Mouse (Mus musculus) embryonic facial prominence, embryonic 10.5 days (tissue): Measurements from ENCODE around the gene Prdm11. TPM values are rescaled to one million over a fixed set of nuclear protein-coding genes. Genes with fewer than 3 reads are reported as not detected.

Source experiments
- DNase-seq: peaks from one replicate; pipeline ENCODE4 v3.0.0-alpha.2; 2017; ENCODE audit warnings: low spot score
- H3K27ac ChIP-seq: fragments of 300-500 bp; sonication (generic); replicated peaks from 2 replicates; pipeline ENCODE4 v1.5.1; 2016; ENCODE audit warnings: mild to moderate bottlenecking
- H3K27me3 ChIP-seq: fragments of 300-500 bp; sonication (generic); replicated peaks from 2 replicates; pipeline ENCODE4 v1.6.1; 2016; ENCODE audit warnings: low read depth, mild to moderate bottlenecking; ENCODE audit not compliant: poor library complexity, severe bottlenecking
- H3K36me3 ChIP-seq: fragments of 300-500 bp; sonication (generic); replicated peaks from 2 replicates; pipeline ENCODE4 v1.6.1; 2016; ENCODE audit warnings: mild to moderate bottlenecking, moderate library complexity
- H3K4me1 ChIP-seq: fragments of 300-500 bp; sonication (generic); 2 replicates; pipeline ENCODE4 v1.6.1; 2016
- H3K4me3 ChIP-seq: fragments of 300-500 bp; sonication (generic); 2 replicates; pipeline ENCODE4 v1.5.1; 2016; ENCODE audit warnings: mild to moderate bottlenecking, moderate library complexity
- H3K9me3 ChIP-seq: fragments of 300-500 bp; sonication (generic); 2 replicates; pipeline ENCODE4 v1.6.1; 2016; ENCODE audit warnings: mild to moderate bottlenecking
- WGBS: fragments of 180-500 bp; shearing (Covaris S2); methylation state at CpG from one replicate; pipeline ENCODE4 v1.1.7; 2016; 5-methylcytosine and 5-hydroxymethylcytosine counted together
- polyA plus RNA-seq: library from polyadenylated mRNA; unstranded; fragments of >200 nt; fragmentation: Nextera tagmentation; extraction: Ambion mirVana; gene quantifications from 2 replicates; pipeline ENCODE4 v1.2.1, GENCODE M21; 2016

Gene Prdm11
- polyA plus RNA-seq, 1 experiment from 2014 or later, result 3.5 TPM

DNA sequence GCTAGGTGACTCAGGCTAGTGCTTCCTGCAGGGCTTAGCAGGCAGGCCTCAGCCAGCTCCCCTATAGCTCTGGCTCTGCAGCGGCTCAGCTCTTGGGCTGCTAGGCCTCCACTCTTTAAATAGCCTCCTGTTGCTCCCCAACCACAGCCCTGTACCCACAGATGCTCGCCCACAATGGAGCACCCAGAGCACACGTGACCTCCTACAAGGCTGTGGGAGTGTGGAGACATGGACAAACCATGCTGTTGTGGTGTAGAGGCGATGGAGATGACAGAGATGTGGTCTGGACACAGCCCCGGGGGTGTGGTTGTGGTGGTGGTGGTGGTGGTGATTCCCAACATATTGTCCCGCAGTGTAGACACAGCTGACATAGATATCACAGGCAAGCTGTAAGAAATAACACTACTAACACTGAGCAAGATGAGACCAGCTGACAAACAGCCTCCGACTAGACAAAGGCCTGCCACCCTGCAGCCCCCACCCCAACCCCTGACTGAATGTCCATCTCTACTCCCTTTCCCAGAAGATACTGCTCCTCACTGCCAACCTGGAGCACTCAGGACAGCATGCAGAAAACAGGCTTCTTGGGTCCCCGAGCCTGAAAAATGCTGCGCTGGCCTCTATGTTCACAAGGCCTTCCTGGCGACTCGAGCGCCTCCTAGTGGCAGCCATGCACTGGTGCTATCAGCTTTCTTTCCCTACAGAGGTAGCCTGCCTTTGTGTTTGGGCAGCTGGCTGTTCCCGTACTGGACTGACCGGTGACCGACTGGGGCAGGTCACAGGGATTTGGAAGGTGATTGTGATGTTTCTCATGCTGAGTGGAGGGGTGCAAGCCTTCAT, 30.0 kb upstream of the Prdm11 start:
- no peaks in the 10 kb centered on the region for H3K36me3 ChIP-seq
- H3K27me3 ChIP-seq, result peaks cover 14% of the 10 kb centered on the region; the same call in 1 of the 2 replicates
- H3K4me1 ChIP-seq, result peaks cover 15% of the 10 kb centered on the region
- 42% methylated on average over 15 of the region's 15 CpGs for WGBS
- H3K27ac ChIP-seq, result 0 out of 2 replicates have a peak overlapping the region, but pooled peaks have one; percentile 44
- peak; percentile 84 for DNase-seq
- no peaks in the 10 kb centered on the region for H3K9me3 ChIP-seq
- no peak overlapping the region for H3K4me3 ChIP-seq

DNA sequence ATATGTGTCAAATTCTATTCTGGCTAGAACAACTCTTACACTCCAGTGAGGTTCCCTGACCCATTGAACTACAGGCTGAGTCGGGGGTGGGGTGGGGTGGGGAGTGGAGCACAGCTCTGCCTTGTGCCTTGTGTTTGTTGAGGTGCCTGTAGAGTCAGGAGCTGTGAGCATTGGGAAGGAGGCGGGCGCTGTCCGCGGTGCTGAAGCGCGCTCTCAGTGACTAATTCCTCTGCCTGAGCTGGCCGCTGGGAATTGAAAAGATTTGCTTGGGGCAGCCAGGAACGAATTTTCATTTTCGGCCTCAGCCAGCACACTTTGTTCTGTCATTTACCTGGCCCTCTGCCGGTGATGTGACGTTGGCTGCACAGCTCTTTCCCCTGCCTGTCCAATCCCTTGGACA, 25.7 kb upstream of the Prdm11 start:
- WGBS, result 6% methylated on average over 12 of the region's 12 CpGs
- peaks cover 5% of the 10 kb centered on the region; the same call in 1 of the 2 replicates for H3K4me1 ChIP-seq
- H3K36me3 ChIP-seq, result no peaks in the 10 kb centered on the region
- no peak overlapping the region for H3K27ac ChIP-seq
- no peak overlapping the region for H3K4me3 ChIP-seq
- peaks cover 18% of the 10 kb centered on the region; the same call in 1 of the 2 replicates for H3K27me3 ChIP-seq
- no peaks in the 10 kb centered on the region for H3K9me3 ChIP-seq
- peak; percentile 90 for DNase-seq

DNA sequence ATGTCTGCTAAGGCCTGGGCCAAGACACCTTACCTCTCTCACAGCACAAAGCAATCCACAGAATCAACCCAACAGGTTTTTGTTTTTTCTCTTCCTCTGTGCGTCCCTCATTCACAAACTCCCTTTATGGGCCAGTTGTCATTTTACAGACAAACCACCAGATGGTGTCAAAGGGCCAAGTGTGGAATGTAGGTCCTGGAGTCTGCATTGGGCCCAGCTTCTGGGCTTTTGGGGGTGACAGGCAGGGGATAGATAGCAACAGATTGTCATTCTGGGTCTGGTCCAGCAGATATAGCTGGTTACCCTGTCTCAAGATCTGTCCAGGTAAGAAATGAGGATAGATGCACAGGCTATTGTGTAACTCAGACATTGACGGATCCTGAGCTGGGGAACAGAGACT, 23.0 kb upstream of the Prdm11 start:
- WGBS, result 46% methylated on average over 2 of the region's 2 CpGs
- no peak overlapping the region for H3K4me3 ChIP-seq
- H3K27me3 ChIP-seq, result peaks cover 9% of the 10 kb centered on the region; the same call in 1 of the 2 replicates
- H3K9me3 ChIP-seq, result no peaks in the 10 kb centered on the region
- H3K36me3 ChIP-seq, result no peaks in the 10 kb centered on the region
- no peak for DNase-seq
- no peaks in the 10 kb centered on the region for H3K4me1 ChIP-seq
- no peak overlapping the region for H3K27ac ChIP-seq

DNA sequence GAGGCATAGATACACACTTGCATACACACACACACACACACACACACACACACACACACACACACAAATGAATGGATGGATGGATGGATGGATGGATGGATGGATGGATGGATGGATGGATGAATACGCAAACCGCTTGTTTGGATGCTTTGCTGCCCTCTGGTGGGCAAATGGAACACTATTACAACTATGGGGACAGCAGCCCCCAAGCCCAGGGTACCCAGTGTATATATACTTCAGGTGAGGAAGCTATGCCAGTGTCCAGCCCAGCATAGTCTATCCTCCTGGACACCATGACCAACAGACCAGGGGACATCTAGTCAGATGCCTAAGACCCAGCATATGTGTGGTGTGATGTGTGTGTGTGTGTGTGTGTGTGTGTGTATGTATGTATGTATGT, 17.4 kb upstream of the Prdm11 start:
- no peak overlapping the region for H3K4me3 ChIP-seq
- H3K27me3 ChIP-seq, result 0 out of 2 replicates have a peak, but pooled peaks cover 2% of the 10 kb centered on the region
- no peaks in the 10 kb centered on the region for H3K4me1 ChIP-seq
- 12% methylated on average over 2 of the region's 2 CpGs for WGBS
- peak; percentile 65 for DNase-seq
- no peaks in the 10 kb centered on the region for H3K36me3 ChIP-seq
- no peaks in the 10 kb centered on the region for H3K9me3 ChIP-seq
- no peak overlapping the region for H3K27ac ChIP-seq

DNA sequence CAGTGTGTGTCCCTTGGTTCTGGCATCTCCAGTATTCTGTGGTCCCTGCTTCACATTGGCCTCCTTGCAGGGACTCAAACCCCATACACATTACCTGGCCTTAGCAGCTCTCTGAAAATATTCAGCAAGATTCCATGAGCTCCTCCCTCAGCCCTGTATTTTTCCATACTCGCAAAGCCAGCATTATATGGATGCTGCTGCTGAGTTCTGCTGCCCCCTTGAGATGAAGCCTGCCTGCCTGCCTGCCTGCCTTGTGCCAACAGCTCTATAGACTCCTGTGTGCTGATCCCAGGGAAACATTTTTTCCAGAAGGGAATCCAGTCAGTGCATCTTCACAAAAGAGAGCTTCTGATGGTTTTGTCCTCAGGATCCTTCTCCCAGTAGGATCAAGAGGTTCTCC, 5.9 kb upstream of the Prdm11 start:
- peaks cover 12% of the 10 kb centered on the region for H3K4me1 ChIP-seq
- H3K4me3 ChIP-seq, result no peak overlapping the region
- no peaks in the 10 kb centered on the region for H3K9me3 ChIP-seq
- no peaks in the 10 kb centered on the region for H3K36me3 ChIP-seq
- H3K27ac ChIP-seq, result no peak overlapping the region
- no peak for DNase-seq
- H3K27me3 ChIP-seq, result peaks cover 6% of the 10 kb centered on the region
- 45% methylated on average over 1 of the region's 1 CpGs for WGBS

DNA sequence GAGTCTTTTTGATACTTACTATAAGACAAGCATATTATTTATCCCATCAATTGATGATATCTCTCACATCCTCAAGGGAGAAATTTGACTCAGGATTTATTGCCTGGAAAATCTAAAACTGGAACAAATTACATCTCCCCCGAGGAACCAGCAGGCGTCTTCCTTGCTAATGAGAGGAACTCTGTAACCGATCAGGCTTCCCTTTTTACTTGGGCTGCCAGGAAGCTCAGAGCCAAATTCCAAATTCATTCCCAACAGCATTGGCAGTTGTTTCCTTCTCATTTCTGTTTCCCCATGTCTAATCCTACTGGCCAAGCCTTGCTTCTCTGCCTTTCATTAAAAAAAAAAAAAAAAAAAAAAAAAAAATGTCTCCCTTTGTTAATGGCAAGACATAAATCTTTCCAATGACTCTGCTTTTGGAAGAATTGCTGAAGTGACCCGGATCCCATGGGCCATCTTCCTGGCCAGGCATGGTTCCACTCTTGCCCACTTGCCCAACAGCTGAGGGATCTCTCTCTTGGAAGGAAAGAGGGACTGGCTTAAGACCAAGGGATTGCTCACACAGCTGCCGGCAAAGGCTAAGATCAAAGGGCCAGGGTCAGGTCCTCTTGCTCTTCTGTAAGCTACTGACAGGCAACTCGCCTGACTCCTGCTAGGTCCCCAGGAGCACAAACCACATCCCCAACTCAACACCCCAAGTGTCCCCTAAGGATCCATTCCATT, 2.8 kb upstream of the Prdm11 start:
- H3K4me3 ChIP-seq, result no peak overlapping the region
- no peaks in the 10 kb centered on the region for H3K36me3 ChIP-seq
- no peak for DNase-seq
- H3K4me1 ChIP-seq, result peaks cover 36% of the 10 kb centered on the region
- H3K27ac ChIP-seq, result no peak overlapping the region
- WGBS, result 50% methylated on average over 6 of the region's 6 CpGs
- peaks cover 6% of the 10 kb centered on the region for H3K27me3 ChIP-seq
- no peaks in the 10 kb centered on the region for H3K9me3 ChIP-seq

DNA sequence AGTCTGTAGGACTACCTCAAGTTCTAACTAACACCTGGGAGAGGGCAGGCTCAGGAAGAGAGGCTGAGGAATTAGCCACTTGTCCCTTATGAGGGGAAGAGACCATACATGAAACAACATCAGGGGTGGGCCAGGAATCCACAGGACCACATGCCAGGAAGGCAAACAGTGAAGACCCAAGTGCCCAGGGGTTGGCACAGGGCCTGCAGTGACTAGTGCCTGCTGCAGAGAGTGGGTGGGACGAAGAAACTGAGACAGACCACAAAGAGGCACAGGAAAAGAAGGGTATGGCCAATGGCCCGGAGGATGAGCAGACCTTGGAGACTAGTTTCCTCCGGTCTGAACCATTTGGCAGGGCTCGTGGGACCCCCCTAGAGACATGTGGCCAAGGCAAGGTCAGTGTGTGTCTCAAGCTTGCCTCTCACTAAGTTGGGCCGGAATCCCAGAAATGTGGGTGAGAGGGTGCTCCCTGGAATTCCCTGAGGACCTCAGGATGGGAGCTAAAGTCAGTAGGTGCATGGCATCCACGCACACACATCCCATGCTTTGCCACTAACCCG, 1.6 kb upstream of the Prdm11 start:
- Histone ChIP-seq H3K36me3 (peaks cover 5% of the 10 kb centered on the region), H3K4me3 (no peak overlapping the region), H3K9me3 (no peaks in the 10 kb centered on the region), H3K27ac (no peak overlapping the region), H3K4me1 (peaks cover 39% of the 10 kb centered on the region), H3K27me3 (peaks cover 6% of the 10 kb centered on the region)
- DNase-seq, result no peak
- 87% methylated on average over 7 of the region's 7 CpGs for WGBS

DNA sequence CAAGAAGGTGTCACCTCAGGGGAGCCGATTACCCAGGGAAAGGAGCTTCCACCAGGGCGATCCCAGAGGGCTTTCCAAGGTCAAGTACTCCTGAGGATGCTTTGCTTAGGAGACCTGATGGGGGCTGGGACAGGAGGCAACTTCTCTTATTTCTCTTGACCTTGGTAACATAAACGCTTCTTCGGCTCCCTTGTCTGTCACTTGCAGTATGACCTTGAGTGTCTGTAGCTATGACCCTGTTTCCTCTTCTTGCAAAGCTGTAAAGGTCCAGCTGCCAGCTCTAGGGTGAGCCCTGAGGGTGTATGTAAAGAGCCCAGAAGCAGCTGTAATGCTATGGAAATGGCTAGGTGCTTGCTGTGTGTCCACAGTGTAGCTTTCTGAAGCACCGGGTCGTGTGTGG, 1.1 kb upstream of the Prdm11 start:
- peak overlapping the region; percentile 84; the same call in 1 of the 2 replicates for H3K4me3 ChIP-seq

DNA sequence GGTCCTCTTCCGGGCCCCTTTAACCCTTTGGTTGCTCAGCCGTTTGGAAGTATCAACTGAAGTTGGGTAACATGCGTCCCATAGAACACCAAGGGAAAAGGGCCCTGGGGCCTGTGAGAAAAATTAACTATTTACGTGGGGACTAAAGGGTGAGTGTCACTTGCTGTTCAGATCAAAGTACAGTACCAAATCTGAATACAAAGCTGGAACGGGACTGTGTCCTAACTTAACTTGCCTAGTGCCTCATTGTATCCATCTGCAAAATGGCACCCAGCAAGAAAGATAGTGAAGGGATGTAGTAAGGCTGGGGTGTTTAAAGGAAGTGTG, 505 bp upstream of the Prdm11 start:
- DNase-seq, result no peak
- H3K27ac ChIP-seq, result peak overlapping the region; percentile 99
- 26% methylated on average over 5 of the region's 5 CpGs for WGBS

More for the DNA sequence above, 1.1 kb upstream of the Prdm11 start:
- H3K4me1 ChIP-seq, result peaks cover 42% of the 10 kb centered on the region
- H3K27ac ChIP-seq, result no peak overlapping the region
- DNase-seq, result no peak
- WGBS, result 73% methylated on average over 6 of the region's 6 CpGs
- no peaks in the 10 kb centered on the region for H3K9me3 ChIP-seq
- H3K27me3 ChIP-seq, result peaks cover 6% of the 10 kb centered on the region
- H3K36me3 ChIP-seq, result peaks cover 5% of the 10 kb centered on the region

DNA sequence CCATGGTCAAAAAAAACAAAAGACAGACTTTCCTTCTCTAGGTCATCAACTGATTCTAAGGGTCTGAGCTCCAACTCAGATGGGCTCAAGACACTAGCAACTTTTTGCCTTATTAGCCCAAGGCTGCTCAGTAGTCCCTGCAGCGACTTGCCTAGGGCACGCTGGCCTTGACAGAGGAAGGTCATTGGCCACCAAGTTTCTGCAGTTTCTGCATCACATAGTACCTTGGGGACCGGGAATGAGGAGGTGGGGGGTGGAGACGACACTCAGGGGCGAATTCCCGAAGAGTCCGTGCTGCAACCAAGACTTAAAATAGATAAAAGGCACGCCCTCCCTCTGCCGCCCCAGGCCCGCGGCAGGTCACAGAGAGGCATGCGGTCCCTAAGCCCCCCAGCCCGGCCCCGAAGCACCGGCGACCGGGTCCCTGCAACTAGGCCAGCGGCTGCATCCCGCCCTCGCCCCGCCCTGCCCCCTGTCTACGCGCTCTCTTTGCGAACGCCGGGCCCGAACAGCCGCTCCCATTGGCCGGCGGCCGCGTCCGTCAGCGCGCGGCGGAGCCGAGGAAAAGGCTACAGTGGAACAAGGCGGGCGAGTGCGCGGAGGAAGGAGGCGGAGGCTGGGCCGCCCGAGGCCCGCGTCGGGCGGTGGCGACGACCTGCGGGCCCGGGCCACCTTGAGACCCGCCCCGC, 694 bp downstream of the Prdm11 start:
- Histone ChIP-seq H3K27ac (peak overlapping the region; percentile 99), H3K27me3 (peaks cover 6% of the 10 kb centered on the region), H3K4me1 (peaks cover 57% of the 10 kb centered on the region), H3K9me3 (no peaks in the 10 kb centered on the region), H3K4me3 (peak overlapping the region; percentile 84), H3K36me3 (peaks cover 5% of the 10 kb centered on the region)
- under 1% methylated on average over 55 of the region's 55 CpGs for WGBS
- DNase-seq, result peak; percentile 96

More for the DNA sequence above, 505 bp upstream of the Prdm11 start:
- Histone ChIP-seq H3K9me3 (no peaks in the 10 kb centered on the region), H3K27me3 (peaks cover 6% of the 10 kb centered on the region), H3K36me3 (peaks cover 5% of the 10 kb centered on the region), H3K4me1 (peaks cover 48% of the 10 kb centered on the region), H3K4me3 (peak overlapping the region; percentile 84)

DNA sequence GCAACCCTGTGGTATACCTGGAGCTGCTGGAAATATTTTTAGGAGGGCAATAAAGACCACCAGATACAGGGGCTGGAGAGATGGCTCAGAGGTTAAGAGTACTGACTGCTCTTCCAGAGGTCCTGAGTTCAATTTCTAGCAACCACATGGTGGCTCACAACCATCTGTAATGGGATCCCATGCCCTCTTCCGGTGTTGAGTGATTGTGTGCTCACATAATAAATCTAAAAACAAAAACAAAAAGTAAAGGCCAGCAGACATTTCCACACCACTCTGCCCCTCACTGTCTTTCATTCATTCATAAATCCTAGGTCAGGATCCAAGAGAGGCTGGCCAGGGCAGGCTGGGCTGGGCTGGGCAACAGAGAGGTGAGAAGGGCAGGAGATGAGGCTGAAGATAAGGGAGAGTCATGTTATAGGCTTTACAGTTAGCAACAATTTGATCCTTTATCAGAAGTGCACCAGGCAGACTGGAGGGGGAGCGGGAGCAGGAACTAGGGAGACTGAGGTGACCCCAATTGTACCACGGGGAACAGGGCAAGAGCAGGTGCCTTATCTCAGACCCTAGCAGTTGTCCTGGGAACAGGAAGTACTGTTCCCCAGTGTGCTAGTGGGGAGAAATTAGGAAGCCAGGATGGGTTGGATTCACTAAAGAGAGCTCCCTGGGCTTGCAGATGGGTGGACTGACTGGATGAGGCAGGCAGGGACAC, 2.4 kb downstream of the Prdm11 start:
- Histone ChIP-seq H3K4me3 (no peak overlapping the region), H3K27ac (no peak overlapping the region), H3K9me3 (no peaks in the 10 kb centered on the region), H3K27me3 (peaks cover 6% of the 10 kb centered on the region), H3K4me1 (peaks cover 70% of the 10 kb centered on the region), H3K36me3 (peaks cover 5% of the 10 kb centered on the region)
- DNase-seq, result no peak
- 90% methylated on average over 3 of the region's 3 CpGs for WGBS

DNA sequence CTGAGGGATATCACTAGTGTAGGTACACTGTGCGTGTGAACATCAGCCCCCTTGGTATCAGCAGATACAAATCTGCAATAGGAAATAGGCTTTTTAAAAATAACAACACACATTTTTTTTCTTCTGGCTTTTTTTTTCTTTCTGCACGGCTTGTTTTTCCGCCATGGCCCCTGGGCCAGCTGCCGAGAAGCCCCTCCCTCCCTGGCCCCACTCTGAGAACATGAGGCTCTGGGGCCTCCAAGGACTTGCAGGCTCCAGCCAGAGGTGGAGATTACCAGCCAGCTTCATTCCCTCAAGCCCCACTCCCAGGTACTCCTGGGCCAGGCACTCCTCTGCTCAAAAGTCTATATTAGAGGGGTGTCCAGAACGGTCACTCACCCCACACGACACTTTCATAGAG, 4.5 kb downstream of the Prdm11 start:
- Histone ChIP-seq H3K4me1 (peaks cover 69% of the 10 kb centered on the region), H3K36me3 (peaks cover 5% of the 10 kb centered on the region), H3K4me3 (no peak overlapping the region), H3K27me3 (no peaks in the 10 kb centered on the region), H3K27ac (peak overlapping the region; percentile 62), H3K9me3 (no peaks in the 10 kb centered on the region)
- no peak for DNase-seq
- 64% methylated on average over 6 of the region's 6 CpGs for WGBS
